ENCODE assay signal across 11 mouse cellular contexts in the genomic region with DNA sequence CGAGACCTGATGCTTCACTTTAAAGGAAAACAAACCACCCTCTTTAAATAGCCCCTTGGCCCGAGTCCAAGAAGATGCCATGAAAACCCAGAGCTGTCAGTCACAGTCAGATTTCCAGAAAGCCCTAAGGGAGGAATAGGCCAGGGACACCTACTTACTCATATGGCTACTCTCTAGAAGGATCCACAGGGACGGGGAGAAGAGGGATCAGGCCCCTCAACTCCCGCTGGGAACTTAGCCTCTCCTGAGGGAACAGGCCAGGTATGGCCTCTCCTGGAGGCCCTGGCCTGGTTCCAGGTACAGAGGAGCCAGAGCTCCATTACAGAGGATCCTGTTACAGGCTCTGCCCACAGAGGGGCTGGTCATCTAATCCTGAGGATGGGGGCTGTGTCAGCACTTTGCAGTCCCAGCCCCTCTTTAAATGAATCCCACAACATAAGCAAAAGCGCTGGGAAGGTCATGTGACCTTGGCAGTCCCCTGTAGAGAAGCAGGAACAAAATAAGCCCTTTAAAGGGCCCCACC. TPM values are rescaled to one million over a fixed set of nuclear protein-coding genes. Genes with fewer than 3 reads are reported as not detected.
A peak's percentile ranks its signal among the peaks of the same experiment; 100 is the strongest.
DNase-seq lines count a peak whose midpoint lies in the region; ATAC-seq and TF ChIP-seq lines count a peak whose summit lies in the region.
"Had no signal": no experiment of that assay in that cellular context is flagged by ENCODE, and none has a peak within 500 bp of the region (broad histone marks: within the 10 kb centered on the region; RNA-seq: fewer than 3 reads in every experiment).

No protein-coding gene starts in this region.

- DNase-seq in heart, adult 11 months, result no peak
- peak; percentile 27 for DNase-seq in embryonic facial prominence, embryonic 10.5 days (ENCODE audit: low spot score)
- DNase-seq in kidney, adult 11 months, result peak; percentile 70
- DNase-seq in midbrain, postnatal 0 days (ENCODE audit: low spot score), result no peak
- DNase-seq in urinary bladder, adult 2 months (ENCODE audit: low spot score), result no peak
- DNase-seq in adrenal gland, postnatal 14 days, result no peak

- H3K9ac ChIP-seq in heart, embryonic 12.5 days, result 0 out of 2 replicates have a peak overlapping the region, but pooled peaks have one; percentile 18
- H3K9ac ChIP-seq in midbrain, postnatal 0 days (replicated peaks; ENCODE audit: low read length, poor library complexity, severe bottlenecking), result peak overlapping the region; percentile 52

- ATAC-seq in heart, embryonic 12.5 days (ENCODE audit: insufficient number of reproducible peaks, low FRiP score), result no peak
- ATAC-seq in midbrain, postnatal 0 days (ENCODE audit: low FRiP score), result no peak
- no peak for ATAC-seq in erythroblast, adult 5-6 weeks (replicated peaks; ENCODE audit: low FRiP score, poor library complexity, severe bottlenecking)

- H3K9me3 ChIP-seq in heart, embryonic 12.5 days (replicated peaks), result no peaks in the 10 kb centered on the region
- no peaks in the 10 kb centered on the region for H3K9me3 ChIP-seq in embryonic facial prominence, embryonic 10.5 days
- no peaks in the 10 kb centered on the region for H3K9me3 ChIP-seq in midbrain, postnatal 0 days (ENCODE audit: low read length)
- H3K9me3 ChIP-seq: G1E had no signal

- H3K4me2 ChIP-seq in heart, embryonic 12.5 days, result peak overlapping the region; percentile 59
- H3K4me2 ChIP-seq in midbrain, postnatal 0 days (ENCODE audit: low read depth, low read length, poor library complexity, severe bottlenecking), result peak overlapping the region; percentile 69

- no peak overlapping the region for H3K27ac ChIP-seq in heart, embryonic 12.5 days (ENCODE audit: poor library complexity, severe bottlenecking)
- 0 out of 2 replicates have a peak overlapping the region, but pooled peaks have one; percentile 72 for H3K27ac ChIP-seq in embryonic facial prominence, embryonic 10.5 days (replicated peaks)
- no peak overlapping the region; the same call in 1 of the 2 replicates for H3K27ac ChIP-seq in midbrain, postnatal 0 days (ENCODE audit: low read depth, low read length)
- H3K27ac ChIP-seq: macrophage had no signal

- 22% methylated on average over 5 of the region's 5 CpGs for WGBS in heart, embryonic 12.5 days
- WGBS in embryonic facial prominence, embryonic 10.5 days, result 23% methylated on average over 5 of the region's 5 CpGs
- WGBS in midbrain, postnatal 0 days, result 22% methylated on average over 5 of the region's 5 CpGs

- H3K4me1 ChIP-seq in heart, embryonic 12.5 days (replicated peaks), result peaks cover 46% of the 10 kb centered on the region
- H3K4me1 ChIP-seq in embryonic facial prominence, embryonic 10.5 days, result peaks cover 65% of the 10 kb centered on the region
- H3K4me1 ChIP-seq in midbrain, postnatal 0 days (ENCODE audit: insufficient read depth, low read length), result peaks cover 21% of the 10 kb centered on the region; the same call in 1 of the 2 replicates

- no peaks in the 10 kb centered on the region for H3K36me3 ChIP-seq in heart, embryonic 12.5 days
- H3K36me3 ChIP-seq in embryonic facial prominence, embryonic 10.5 days (replicated peaks), result peaks cover 31% of the 10 kb centered on the region
- peaks cover 33% of the 10 kb centered on the region for H3K36me3 ChIP-seq in midbrain, postnatal 0 days (ENCODE audit: insufficient read depth, low read length)

- no peak for TF ChIP-seq CTCF in midbrain, postnatal 0 days (IDR thresholded peaks at IDR 0.05)

- H3K4me3 ChIP-seq in heart, embryonic 12.5 days, result no peak overlapping the region
- peak overlapping the region; percentile 46; the same call in 1 of the 2 replicates for H3K4me3 ChIP-seq in embryonic facial prominence, embryonic 10.5 days
- H3K4me3 ChIP-seq in midbrain, postnatal 0 days (ENCODE audit: low read depth, low read length), result peak overlapping the region; percentile 50
- H3K4me3 ChIP-seq: erythroblast, embryonic 14.5 days had no signal

- H3K27me3 ChIP-seq in heart, embryonic 12.5 days (replicated peaks), result peaks cover 99% of the 10 kb centered on the region
- H3K27me3 ChIP-seq in embryonic facial prominence, embryonic 10.5 days (replicated peaks; ENCODE audit: low read depth, poor library complexity, severe bottlenecking), result peaks cover 76% of the 10 kb centered on the region
- H3K27me3 ChIP-seq in midbrain, postnatal 0 days (ENCODE audit: insufficient read depth, low read length), result no peaks in the 10 kb centered on the region

RNA-seq across cellular contexts. Expression of gene C77080, which starts 34.7 kb away (rescaled TPM):
- 1.2 and 1.6 TPM in 2 replicates for polyA plus RNA-seq in heart, embryonic 12.5 days (2016; fragmentation: Nextera tagmentation; extraction: Ambion mirVana)
- polyA plus RNA-seq in embryonic facial prominence, embryonic 10.5 days (2016; fragmentation: Nextera tagmentation; extraction: Ambion mirVana), result 3.3 and 3.5 TPM in 2 replicates
- 16.6 and 25.6 TPM in 2 replicates for total RNA-seq in midbrain, postnatal 0 days (2014; rRNA removed)
- 5.2 and 5.5 TPM in 2 replicates for polyA plus RNA-seq in midbrain, postnatal 0 days (2015; fragmentation: Nextera tagmentation; extraction: Ambion mirVana)
- total RNA-seq in erythroblast, adult 5-6 weeks (2015; ENCODE audit: low replicate concordance), result not detected in 2 replicates
- total RNA-seq in erythroblast, adult 5-6 weeks (2017; ENCODE audit: low replicate concordance), result not detected in 2 replicates
- polyA plus RNA-seq in urinary bladder, adult 2 months (2012; rRNA removed), result 29.7 and 32.1 TPM in 2 replicates
- total RNA-seq in adrenal gland, postnatal 14 days (2021), result 14.5 and 16.5 TPM in 2 replicates

RNA-seq across cellular contexts. Expression of gene Yars, which starts 36.9 kb away (rescaled TPM):
- polyA plus RNA-seq in heart, embryonic 12.5 days (2016; fragmentation: Nextera tagmentation; extraction: Ambion mirVana), result 49.3 and 55.8 TPM in 2 replicates
- 96.0 and 105 TPM in 2 replicates for polyA plus RNA-seq in embryonic facial prominence, embryonic 10.5 days (2016; fragmentation: Nextera tagmentation; extraction: Ambion mirVana)
- total RNA-seq in midbrain, postnatal 0 days (2014; rRNA removed), result 66.8 and 81.9 TPM in 2 replicates
- 107 and 111 TPM in 2 replicates for polyA plus RNA-seq in midbrain, postnatal 0 days (2015; fragmentation: Nextera tagmentation; extraction: Ambion mirVana)
- 4.2 and 11.3 TPM in 2 replicates for total RNA-seq in erythroblast, adult 5-6 weeks (2015; ENCODE audit: low replicate concordance)
- total RNA-seq in erythroblast, adult 5-6 weeks (2017; ENCODE audit: low replicate concordance), result 10.7 and 34.0 TPM in 2 replicates
- 36.8 and 38.3 TPM in 2 replicates for polyA plus RNA-seq in urinary bladder, adult 2 months (2012; rRNA removed)
- total RNA-seq in adrenal gland, postnatal 14 days (2021), result 72.1 and 85.5 TPM in 2 replicates

RNA-seq across cellular contexts. Expression of gene S100pbp, which starts 37.0 kb away (rescaled TPM):
- 21.3 and 22.6 TPM in 2 replicates for polyA plus RNA-seq in heart, embryonic 12.5 days (2016; fragmentation: Nextera tagmentation; extraction: Ambion mirVana)
- 29.5 and 29.8 TPM in 2 replicates for polyA plus RNA-seq in embryonic facial prominence, embryonic 10.5 days (2016; fragmentation: Nextera tagmentation; extraction: Ambion mirVana)
- 49.6 and 59.5 TPM in 2 replicates for total RNA-seq in midbrain, postnatal 0 days (2014; rRNA removed)
- 20.7 and 24.2 TPM in 2 replicates for polyA plus RNA-seq in midbrain, postnatal 0 days (2015; fragmentation: Nextera tagmentation; extraction: Ambion mirVana)
- 12.7 and 13.6 TPM in 2 replicates for total RNA-seq in erythroblast, adult 5-6 weeks (2015; ENCODE audit: low replicate concordance)
- 7.5 and 8.7 TPM in 2 replicates for total RNA-seq in erythroblast, adult 5-6 weeks (2017; ENCODE audit: low replicate concordance)
- polyA plus RNA-seq in urinary bladder, adult 2 months (2012; rRNA removed), result 19.8 and 21.7 TPM in 2 replicates
- total RNA-seq in adrenal gland, postnatal 14 days (2021), result 24.5 and 30.0 TPM in 2 replicates

Comparison
In these comparisons a context has a peak if more than half of its experiments do, and no peak if none do; other contexts are left out.
1. DNase-seq: peak in embryonic facial prominence, embryonic 10.5 days (single experiment) and kidney, adult 11 months (single experiment); none in heart, adult 11 months (single experiment), midbrain, postnatal 0 days (single experiment), urinary bladder, adult 2 months (single experiment) and adrenal gland, postnatal 14 days (single experiment).